Mouse (Mus musculus): Measurements from ENCODE around the gene March1.

March1 gene

DNA sequence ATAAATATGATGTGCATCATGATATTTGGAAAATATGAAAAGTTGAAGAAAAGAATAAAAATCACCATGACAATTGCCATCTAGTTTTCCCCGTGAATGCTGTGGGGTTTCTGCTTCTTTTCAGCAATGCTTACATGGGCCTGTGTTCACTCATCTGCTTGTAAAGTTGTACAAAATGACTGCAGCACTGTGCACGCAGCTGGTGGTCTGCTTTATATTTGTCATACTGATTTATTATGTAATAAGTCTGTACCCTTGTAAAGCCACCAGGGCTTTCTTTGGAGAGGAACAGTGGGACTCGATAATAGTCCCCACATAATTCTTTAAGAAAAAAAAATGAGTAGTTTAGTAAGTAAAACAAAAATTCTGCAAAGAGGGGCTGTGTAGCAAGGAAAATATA, 564.6 kb downstream of the March1 start:
- H3K36me3 ChIP-seq (ENCODE audit: insufficient read depth, low read length) = no peaks in the 10 kb centered on the region
- H3K4me1 ChIP-seq (replicated peaks; ENCODE audit: low read depth, low read length) = no peaks in the 10 kb centered on the region
- H3K9me3 ChIP-seq (ENCODE audit: low read length) = no peaks in the 10 kb centered on the region
- H3K4me3 ChIP-seq (replicated peaks; ENCODE audit: low read length) = no peak overlapping the region
- H3K27me3 ChIP-seq (ENCODE audit: insufficient read depth, low read length) = no peaks in the 10 kb centered on the region
- no peak for TF ChIP-seq CTCF (conservative IDR thresholded peaks at IDR 0.05; ENCODE audit: low read length)
- TF ChIP-seq POU5F1 (IDR thresholded peaks at IDR 0.05; ENCODE audit: borderline replicate concordance, low read length) = no peak
- no peak for TF ChIP-seq NANOG (IDR thresholded peaks at IDR 0.05; ENCODE audit: borderline replicate concordance, low read length)

GRCm38 (mm10) chr8:66183454-66183853, 565.8 kb downstream of the March1 start:
- H3K9me3 ChIP-seq (ENCODE audit: low read length) = no peaks in the 10 kb centered on the region
- TF ChIP-seq CTCF (conservative IDR thresholded peaks at IDR 0.05; ENCODE audit: low read length) = no peak
- TF ChIP-seq NANOG (IDR thresholded peaks at IDR 0.05; ENCODE audit: borderline replicate concordance, low read length) = no peak
- TF ChIP-seq POU5F1 (IDR thresholded peaks at IDR 0.05; ENCODE audit: borderline replicate concordance, low read length) = no peak
- H3K4me3 ChIP-seq (replicated peaks; ENCODE audit: low read length) = no peak overlapping the region
- no peaks in the 10 kb centered on the region for H3K27me3 ChIP-seq (ENCODE audit: insufficient read depth, low read length)
- no peaks in the 10 kb centered on the region for H3K4me1 ChIP-seq (replicated peaks; ENCODE audit: low read depth, low read length)
- H3K36me3 ChIP-seq (ENCODE audit: insufficient read depth, low read length) = no peaks in the 10 kb centered on the region

- Histone ChIP-seq H3K27me3 (ENCODE audit: insufficient read depth, low read length) (no peaks in the 10 kb centered on the region), H3K4me1 (replicated peaks; ENCODE audit: low read depth, low read length) (no peaks in the 10 kb centered on the region), H3K36me3 (ENCODE audit: insufficient read depth, low read length) (no peaks in the 10 kb centered on the region), H3K9me3 (ENCODE audit: low read length) (no peaks in the 10 kb centered on the region), H3K4me3 (replicated peaks; ENCODE audit: low read length) (no peak overlapping the region)
- TF ChIP-seq POU5F1 (IDR thresholded peaks at IDR 0.05; ENCODE audit: borderline replicate concordance, low read length) (no peak), NANOG (IDR thresholded peaks at IDR 0.05; ENCODE audit: borderline replicate concordance, low read length) (no peak), CTCF (conservative IDR thresholded peaks at IDR 0.05; ENCODE audit: low read length) (no peak)
Observed at GRCm38 (mm10) chr8:66185226-66185625, 567.5 kb downstream of the March1 start.

GRCm38 (mm10) chr8:66194416-66194815, 576.7 kb downstream of the March1 start:
- no peak for TF ChIP-seq NANOG (IDR thresholded peaks at IDR 0.05; ENCODE audit: borderline replicate concordance, low read length)
- TF ChIP-seq POU5F1 (IDR thresholded peaks at IDR 0.05; ENCODE audit: borderline replicate concordance, low read length) = no peak
- TF ChIP-seq CTCF (conservative IDR thresholded peaks at IDR 0.05; ENCODE audit: low read length) = no peak
- Histone ChIP-seq H3K36me3 (ENCODE audit: insufficient read depth, low read length) (no peaks in the 10 kb centered on the region), H3K9me3 (ENCODE audit: low read length) (no peaks in the 10 kb centered on the region), H3K4me1 (replicated peaks; ENCODE audit: low read depth, low read length) (no peaks in the 10 kb centered on the region), H3K4me3 (replicated peaks; ENCODE audit: low read length) (no peak overlapping the region), H3K27me3 (ENCODE audit: insufficient read depth, low read length) (no peaks in the 10 kb centered on the region)

- H3K9me3 ChIP-seq (ENCODE audit: low read length) = no peaks in the 10 kb centered on the region
- H3K27me3 ChIP-seq (ENCODE audit: insufficient read depth, low read length) = no peaks in the 10 kb centered on the region
- H3K4me3 ChIP-seq (replicated peaks; ENCODE audit: low read length) = no peak overlapping the region
- H3K4me1 ChIP-seq (replicated peaks; ENCODE audit: low read depth, low read length) = no peaks in the 10 kb centered on the region
- no peak for TF ChIP-seq NANOG (IDR thresholded peaks at IDR 0.05; ENCODE audit: borderline replicate concordance, low read length)
- no peak for TF ChIP-seq CTCF (conservative IDR thresholded peaks at IDR 0.05; ENCODE audit: low read length)
- no peak for TF ChIP-seq POU5F1 (IDR thresholded peaks at IDR 0.05; ENCODE audit: borderline replicate concordance, low read length)
- no peaks in the 10 kb centered on the region for H3K36me3 ChIP-seq (ENCODE audit: insufficient read depth, low read length)
Observed at GRCm38 (mm10) chr8:66200169-66200568, 582.5 kb downstream of the March1 start.

DNA sequence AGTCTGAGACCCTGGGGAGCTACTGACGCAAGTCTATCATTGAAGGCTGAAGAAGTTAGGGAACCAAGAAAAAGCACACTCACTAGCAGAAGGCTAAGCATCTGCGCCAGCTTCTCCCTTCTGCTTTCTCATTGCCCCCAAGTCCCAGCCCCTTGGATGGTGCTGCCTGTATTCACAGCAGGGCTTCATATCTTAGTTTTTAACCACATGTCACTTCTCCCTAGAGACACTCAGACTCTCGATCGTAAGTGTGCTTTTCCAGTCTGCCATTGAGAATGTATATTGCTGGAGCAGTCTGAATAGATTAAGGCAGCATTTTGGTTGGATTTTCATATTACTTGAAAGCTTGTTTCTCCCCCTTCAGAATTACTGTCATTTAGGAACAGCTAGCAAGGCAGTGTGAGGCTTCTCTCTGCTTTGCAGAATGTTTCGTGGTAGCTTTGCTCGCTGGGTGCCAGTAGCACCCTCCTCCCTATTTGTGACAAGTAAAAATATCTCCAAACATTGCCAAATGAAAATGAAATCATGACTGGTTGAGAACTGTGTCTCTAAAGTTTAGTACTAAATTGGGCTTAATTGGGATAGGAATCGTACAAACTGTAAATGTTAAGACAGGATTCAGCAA, 586.2 kb downstream of the March1 start:
- Histone ChIP-seq H3K27me3 (ENCODE audit: insufficient read depth, low read length) (no peaks in the 10 kb centered on the region), H3K9me3 (ENCODE audit: low read length) (no peaks in the 10 kb centered on the region), H3K36me3 (ENCODE audit: insufficient read depth, low read length) (no peaks in the 10 kb centered on the region), H3K4me1 (replicated peaks; ENCODE audit: low read depth, low read length) (no peaks in the 10 kb centered on the region), H3K4me3 (replicated peaks; ENCODE audit: low read length) (no peak overlapping the region)
- TF ChIP-seq CTCF (conservative IDR thresholded peaks at IDR 0.05; ENCODE audit: low read length) (no peak), POU5F1 (IDR thresholded peaks at IDR 0.05; ENCODE audit: borderline replicate concordance, low read length) (no peak), NANOG (IDR thresholded peaks at IDR 0.05; ENCODE audit: borderline replicate concordance, low read length) (no peak)

DNA sequence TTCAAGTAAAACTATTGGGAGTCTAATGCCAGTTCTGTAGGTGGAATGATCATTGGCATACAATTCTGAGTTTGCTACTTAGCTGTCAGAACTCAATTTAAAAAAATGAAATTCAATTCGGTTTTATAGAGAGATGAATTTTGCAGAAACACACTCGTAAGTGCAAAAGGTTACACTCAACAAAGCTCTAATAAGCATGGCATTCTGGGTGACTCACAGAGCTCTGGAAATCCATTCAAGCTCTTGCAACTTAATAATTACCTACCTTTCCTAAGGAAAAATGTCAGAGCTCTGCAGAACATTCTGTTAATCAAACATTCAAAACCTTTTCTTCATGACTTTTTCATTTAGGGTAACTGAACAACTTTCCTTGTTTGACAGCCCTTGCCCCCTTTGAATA, 591.9 kb downstream of the March1 start:
- Histone ChIP-seq H3K36me3 (ENCODE audit: insufficient read depth, low read length) (no peaks in the 10 kb centered on the region), H3K4me1 (replicated peaks; ENCODE audit: low read depth, low read length) (no peaks in the 10 kb centered on the region), H3K27me3 (ENCODE audit: insufficient read depth, low read length) (no peaks in the 10 kb centered on the region), H3K9me3 (ENCODE audit: low read length) (no peaks in the 10 kb centered on the region), H3K4me3 (replicated peaks; ENCODE audit: low read length) (no peak overlapping the region)
- no peak for TF ChIP-seq POU5F1 (IDR thresholded peaks at IDR 0.05; ENCODE audit: borderline replicate concordance, low read length)
- TF ChIP-seq NANOG (IDR thresholded peaks at IDR 0.05; ENCODE audit: borderline replicate concordance, low read length) = no peak
- no peak for TF ChIP-seq CTCF (conservative IDR thresholded peaks at IDR 0.05; ENCODE audit: low read length)

DNA sequence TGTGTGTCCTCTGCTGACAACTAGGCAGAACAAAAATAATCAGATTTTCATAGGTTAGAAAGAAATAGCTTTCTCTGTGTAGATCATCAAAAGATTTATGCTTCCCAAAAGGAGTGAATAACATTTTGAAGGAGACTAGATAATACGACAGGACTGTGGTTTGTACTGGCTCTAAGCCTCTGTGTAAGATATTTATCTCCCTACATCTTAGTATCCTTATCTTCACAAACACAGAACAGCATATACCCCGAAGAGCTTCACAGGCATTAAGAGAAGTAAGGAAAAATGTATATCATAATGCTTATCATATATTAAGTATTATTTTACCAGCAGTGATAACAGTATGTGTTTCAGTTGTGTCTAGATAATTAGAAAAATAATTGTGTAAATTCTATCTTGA, 592.6 kb downstream of the March1 start:
- TF ChIP-seq CTCF (conservative IDR thresholded peaks at IDR 0.05; ENCODE audit: low read length) (no peak), POU5F1 (IDR thresholded peaks at IDR 0.05; ENCODE audit: borderline replicate concordance, low read length) (no peak), NANOG (IDR thresholded peaks at IDR 0.05; ENCODE audit: borderline replicate concordance, low read length) (no peak)
- Histone ChIP-seq H3K36me3 (ENCODE audit: insufficient read depth, low read length) (no peaks in the 10 kb centered on the region), H3K27me3 (ENCODE audit: insufficient read depth, low read length) (no peaks in the 10 kb centered on the region), H3K4me1 (replicated peaks; ENCODE audit: low read depth, low read length) (no peaks in the 10 kb centered on the region), H3K4me3 (replicated peaks; ENCODE audit: low read length) (no peak overlapping the region), H3K9me3 (ENCODE audit: low read length) (no peaks in the 10 kb centered on the region)

DNA sequence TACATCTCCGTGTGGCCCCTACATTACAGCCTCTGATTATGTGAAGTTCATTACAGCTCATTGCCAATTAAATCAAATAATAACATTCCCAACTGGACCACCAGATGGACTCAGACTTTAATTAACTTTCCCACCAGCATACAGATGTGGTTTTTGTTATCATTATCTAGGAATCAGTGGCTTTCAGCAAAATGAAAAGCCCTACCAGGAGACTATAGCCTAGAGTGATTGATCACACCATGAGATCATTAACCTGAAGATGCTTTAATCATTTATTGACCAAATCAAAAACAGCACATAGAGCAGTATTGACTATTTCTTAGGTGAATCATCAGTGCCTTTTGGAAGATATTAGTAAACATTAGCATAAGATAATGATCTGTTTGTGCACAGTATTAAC, 602.3 kb downstream of the March1 start:
- Histone ChIP-seq H3K4me1 (replicated peaks; ENCODE audit: low read depth, low read length) (no peaks in the 10 kb centered on the region), H3K9me3 (ENCODE audit: low read length) (no peaks in the 10 kb centered on the region), H3K4me3 (replicated peaks; ENCODE audit: low read length) (no peak overlapping the region), H3K27me3 (ENCODE audit: insufficient read depth, low read length) (no peaks in the 10 kb centered on the region), H3K36me3 (ENCODE audit: insufficient read depth, low read length) (no peaks in the 10 kb centered on the region)
- TF ChIP-seq POU5F1 (IDR thresholded peaks at IDR 0.05; ENCODE audit: borderline replicate concordance, low read length) (no peak), NANOG (IDR thresholded peaks at IDR 0.05; ENCODE audit: borderline replicate concordance, low read length) (no peak), CTCF (conservative IDR thresholded peaks at IDR 0.05; ENCODE audit: low read length) (no peak)

Measured in E14TG2a.4 (cell line).